Mouse (Mus musculus) cerebellum, postnatal 10 days (tissue): ENCODE measurements at regions not wholly inside any gene's neighbourhood (a gene's known extent, or its start where the extent isn't known, plus 50 kb on each side); places are given as distances from the start of the nearest gene placed in this dataset.

Experiments
- DNase-seq, 2 experiments: peaks; one replicate each; pipeline ENCODE4 v3.0.0; 2021; ENCODE audit warnings: mixed read lengths in 2 of 2

- no peak for DNase-seq
Measured at GRCm38 (mm10) chr10:56598191-56598590, 221.1 kb downstream of the Gja1 start.

GRCm38 (mm10) chr10:56599923-56600322 lies 222.8 kb downstream of the Gja1 start:
- no peak for DNase-seq

DNA sequence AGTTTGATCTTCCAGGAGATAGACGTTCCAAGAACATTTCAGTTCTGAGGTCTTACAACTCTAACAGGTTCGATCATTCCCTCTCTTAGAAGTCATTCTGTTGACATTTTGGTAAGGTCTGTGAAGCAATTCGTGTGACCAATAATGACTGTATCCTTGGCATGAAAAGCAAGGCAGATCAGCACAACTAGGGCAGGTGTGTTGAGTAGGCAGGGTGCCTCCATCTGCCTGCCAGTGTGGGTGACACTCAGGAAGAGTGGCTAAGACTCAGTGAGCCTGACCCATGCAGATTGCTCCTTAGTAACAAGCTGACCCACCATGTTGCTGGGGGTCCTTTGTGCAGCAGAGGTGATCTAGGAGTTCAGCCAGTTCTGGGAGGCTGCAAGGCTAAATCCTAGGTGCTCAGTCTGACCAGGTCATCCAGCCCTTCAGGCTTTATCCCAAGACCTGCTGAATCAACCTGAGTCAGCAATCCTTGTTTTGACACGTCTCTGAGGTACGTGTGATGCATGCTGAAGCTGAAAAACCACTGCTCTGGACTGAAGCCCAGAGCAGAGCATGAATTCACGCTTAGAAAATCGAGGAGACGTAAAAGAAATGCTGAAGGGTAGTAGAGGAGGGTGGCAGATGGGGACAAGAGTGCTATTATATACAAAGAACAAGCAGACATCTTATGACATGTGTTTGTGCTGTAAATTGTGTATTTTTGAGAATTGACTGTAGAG lies 234.6 kb downstream of the Gja1 start:
- DNase-seq = peak; percentile 19 to 28

DNA sequence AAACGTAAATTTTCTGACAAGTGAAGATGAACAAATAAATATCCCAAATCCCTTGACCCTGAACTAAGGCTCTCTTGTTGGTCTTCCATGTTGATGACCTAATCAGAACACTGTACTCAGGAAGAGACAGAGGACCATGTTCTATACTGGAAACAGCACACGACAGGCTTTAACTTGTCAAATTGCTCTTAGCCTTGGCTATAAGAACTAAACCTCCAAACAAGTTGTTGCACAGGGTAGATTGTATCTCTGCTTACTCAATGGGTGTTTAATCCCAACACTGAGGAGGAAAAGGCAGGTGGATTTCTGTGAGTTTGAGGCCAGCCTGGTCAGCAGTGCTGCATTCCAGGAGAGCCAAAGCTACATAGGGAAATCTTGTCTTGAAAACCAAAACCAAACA lies 265.5 kb downstream of the Gja1 start:
- no peak for DNase-seq

DNA sequence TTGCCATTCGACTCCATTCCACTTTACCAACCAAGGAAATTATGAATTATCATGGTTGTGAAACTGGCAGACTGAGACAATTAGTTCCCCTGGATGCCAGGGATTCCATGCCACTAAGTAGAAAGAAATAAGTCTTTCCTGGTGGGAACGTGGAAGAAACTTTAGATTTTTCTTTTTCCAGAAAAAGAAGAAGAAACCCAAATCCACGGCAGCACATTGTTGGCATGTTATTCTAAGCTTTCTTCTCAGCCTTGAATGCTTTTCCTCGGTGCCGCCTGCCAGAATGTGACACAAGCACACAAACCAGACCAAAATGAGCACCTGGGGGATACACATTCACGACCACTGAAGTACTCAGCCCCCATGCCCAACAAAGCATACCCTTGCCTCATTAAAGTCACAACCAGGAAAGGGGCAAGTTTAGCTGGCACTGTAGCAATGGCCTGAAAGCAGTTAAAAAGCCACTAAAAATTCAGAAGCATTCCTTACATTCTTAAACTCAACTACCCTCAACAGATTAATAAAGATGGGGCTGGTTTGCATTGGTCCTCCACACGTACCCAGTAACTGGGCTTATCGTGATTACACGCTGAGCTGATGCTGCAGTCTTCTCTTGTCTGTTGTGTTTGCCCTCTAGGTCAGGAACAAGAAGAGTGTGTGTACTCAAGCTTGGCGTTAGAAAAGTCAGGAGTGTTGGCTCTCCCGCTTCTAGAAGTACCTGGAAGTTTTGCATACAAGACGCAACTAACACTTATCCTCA lies 266.4 kb downstream of the Gja1 start:
- no peak for DNase-seq

DNA sequence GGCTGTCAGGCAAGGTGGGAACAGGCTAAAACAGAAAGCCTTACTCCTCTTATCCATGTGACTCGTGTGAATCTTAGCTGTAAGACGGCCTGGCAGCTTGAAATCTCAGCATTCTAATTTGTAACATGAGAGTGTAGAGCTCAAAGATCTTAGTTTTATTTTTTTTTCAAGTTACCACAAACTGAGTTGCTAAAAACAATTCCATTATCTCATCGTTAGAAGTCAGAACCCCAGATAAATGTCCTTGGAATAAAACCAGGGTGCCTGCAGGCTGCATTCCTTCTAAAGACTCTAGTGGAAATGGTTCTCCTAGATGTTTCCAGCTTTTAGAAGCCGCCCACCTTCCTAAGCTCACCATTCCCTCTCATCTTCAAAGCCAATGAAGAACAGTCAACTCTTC lies 283.4 kb downstream of the Gja1 start:
- no peak for DNase-seq

GRCm38 (mm10) chr10:56673919-56674318 lies 296.8 kb downstream of the Gja1 start:
- DNase-seq = no peak

- no peak for DNase-seq
Measured at GRCm38 (mm10) chr10:56682901-56683300, 305.8 kb downstream of the Gja1 start.

DNA sequence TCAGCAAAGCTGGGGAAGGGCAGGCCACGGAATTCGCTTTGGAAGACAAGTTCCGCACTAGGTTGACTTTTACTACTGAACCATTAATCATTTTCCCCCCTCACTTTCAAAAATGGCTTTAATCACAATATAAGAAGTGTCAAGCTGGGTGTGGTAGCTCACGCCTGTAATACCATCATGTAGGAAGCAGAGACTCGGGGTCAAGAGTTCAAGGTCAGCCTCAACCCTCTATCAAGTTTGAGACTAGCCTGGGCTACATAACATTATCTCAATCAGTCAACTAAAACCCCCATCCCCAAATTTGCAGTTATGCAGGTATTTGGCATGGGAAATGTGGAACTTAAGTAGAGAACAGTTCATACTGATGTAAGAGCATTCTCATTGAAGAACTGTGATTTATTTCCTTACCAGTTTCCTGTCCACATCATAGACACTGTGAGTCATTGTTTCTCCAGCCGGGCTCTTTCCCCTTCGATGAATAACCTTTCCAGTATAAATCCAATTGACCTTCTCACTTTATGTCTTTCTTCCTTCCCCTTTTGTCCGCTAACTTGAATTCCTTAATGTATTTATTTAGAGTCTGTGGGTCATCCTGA lies 308.6 kb downstream of the Gja1 start:
- no peak for DNase-seq

DNA sequence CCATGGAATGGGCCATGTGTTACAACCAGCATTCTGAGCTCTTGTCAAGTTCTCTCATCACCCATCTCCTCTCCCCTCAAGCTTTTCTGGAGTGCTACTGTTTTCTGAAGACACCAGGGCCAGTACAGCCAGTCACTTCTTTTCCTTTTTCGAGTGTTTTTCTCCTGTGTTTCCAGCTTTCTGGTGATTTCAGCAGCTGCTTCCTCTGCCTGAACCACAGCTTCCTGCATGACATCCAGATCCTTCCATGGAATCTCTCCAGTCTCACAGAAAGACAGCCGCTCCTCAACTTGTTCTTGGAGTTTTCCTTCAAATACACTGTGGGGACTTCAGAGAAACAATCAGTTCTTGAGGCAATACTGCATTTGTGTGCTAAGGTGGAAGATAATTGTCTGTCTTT lies 314.3 kb downstream of the Gja1 start:
- no peak for DNase-seq

DNA sequence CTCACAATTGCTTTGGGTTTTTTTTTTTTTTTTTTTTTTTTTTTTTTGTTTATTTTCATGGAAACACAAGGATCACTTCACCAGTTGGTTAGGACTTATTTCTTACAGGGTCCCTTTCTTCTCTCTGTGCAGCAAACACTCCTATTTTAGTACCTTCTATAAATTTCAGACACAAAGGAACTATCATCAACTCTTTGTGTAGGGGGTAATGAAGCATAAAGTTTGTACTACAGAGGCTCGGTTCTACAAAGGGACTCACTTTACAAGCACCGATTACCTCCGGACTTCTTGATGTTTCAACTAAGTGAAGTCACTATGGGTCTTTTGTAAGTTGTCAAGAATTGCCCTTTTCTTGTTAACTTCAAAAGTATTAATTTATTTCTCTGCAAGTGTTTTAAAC lies 318.0 kb downstream of the Gja1 start:
- no peak for DNase-seq

DNA sequence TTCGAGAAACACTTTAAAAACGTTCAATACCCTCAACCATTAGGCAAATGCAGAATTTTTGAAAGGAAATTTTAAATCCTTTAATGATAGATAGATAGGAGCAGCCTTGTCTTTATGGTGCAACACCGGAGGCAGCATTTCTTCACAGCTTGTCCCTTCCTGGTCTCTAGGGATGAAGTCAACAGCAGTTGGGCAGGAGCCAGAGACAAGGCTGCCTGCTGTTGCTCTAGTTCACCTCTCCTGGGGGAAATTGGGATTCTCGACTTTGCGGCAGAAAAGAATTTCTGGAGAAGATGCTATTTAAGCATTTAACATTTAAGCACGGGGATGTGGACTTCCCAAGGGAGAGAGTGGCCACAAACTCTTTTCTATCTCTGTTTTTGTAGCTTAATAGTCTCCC lies 323.0 kb downstream of the Gja1 start:
- DNase-seq = peak; percentile 13 to 14

- DNase-seq = peak in 1 of 2 experiments; percentile 8
Measured at GRCm38 (mm10) chr10:56708411-56708810, 331.3 kb downstream of the Gja1 start.

DNA sequence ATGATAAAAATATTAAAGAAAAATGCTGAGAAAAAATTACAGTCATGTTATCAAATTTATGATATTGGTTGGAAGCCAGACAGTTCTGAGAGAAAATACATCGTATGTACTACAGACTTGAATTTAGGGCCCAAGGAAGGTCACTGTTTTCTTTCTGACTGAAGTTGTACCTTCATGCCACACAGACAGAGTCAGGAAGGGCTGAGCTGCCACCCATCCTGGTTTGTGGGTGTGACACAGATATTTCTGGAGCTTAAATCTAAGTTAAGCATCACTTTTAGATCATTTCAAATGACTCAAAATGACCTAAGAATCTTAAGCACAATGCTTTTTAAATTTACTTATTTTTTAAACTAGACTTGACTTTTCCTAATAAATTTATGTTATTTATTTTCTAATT lies 331.8 kb downstream of the Gja1 start:
- no peak for DNase-seq

DNA sequence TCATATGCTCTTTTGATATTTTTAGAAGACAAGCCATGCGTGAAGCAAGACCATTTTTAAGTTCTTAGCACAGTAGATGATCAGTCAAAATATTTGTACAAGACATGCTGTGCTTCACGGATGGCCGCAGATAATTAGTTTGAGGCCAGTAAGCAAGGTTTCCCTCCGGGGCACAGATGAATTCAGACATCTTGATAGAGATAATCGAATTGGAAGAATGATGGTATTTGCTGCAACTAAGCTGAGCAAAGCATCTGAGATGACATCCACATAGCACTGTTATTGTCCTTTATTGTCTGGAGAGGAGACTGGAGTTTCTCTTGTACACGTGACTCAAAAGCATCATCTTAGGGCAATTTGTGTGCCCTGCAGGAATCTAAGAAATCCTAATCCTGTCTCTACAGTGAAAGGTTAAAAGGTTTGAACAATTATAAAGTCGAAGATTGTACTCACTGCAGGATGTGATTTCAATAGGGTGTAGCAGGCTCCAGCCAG lies 335.5 kb downstream of the Gja1 start:
- peak; percentile 16 to 32 for DNase-seq

DNA sequence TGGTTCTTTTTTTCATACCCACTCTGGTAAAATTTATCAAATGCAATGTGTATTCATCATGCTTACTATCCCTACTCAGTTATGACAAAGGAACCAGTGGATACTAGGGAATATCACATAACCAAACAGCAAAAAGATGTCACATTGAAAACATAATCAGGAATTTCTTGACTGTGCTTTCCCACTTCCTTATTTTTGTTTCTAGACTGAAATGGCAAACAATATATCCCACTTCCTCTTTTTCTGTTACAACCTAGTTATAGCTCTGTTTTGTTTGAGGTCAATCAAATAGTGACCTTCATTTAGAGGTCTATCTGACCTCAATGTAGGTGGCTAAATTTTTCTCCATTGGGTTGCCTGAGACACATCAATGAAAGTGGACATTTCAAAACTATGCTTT lies 359.9 kb downstream of the Gja1 start:
- DNase-seq = no peak

DNA sequence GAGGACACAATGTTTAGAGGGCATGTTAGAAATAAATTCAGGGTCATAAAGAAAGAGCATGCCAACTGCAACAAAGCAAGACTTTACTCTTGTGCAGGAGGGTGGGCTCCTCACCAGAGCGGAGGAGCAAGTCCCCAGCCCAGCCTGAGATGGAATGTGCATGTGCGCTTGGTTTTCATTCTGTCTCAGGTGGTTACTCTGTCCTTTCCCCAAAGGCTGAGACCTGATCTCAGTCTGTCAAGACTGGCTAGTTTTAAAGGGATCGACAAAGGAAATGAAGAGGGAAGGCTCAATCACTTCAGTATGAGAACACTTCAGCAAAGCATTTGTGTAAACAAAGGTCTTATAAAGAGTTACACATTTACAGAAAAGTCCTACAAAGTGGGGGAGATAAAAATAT lies 362.5 kb downstream of the Gja1 start:
- DNase-seq = no peak

GRCm38 (mm10) chr10:56752134-56752533 lies 375.0 kb downstream of the Gja1 start:
- no peak for DNase-seq

DNA sequence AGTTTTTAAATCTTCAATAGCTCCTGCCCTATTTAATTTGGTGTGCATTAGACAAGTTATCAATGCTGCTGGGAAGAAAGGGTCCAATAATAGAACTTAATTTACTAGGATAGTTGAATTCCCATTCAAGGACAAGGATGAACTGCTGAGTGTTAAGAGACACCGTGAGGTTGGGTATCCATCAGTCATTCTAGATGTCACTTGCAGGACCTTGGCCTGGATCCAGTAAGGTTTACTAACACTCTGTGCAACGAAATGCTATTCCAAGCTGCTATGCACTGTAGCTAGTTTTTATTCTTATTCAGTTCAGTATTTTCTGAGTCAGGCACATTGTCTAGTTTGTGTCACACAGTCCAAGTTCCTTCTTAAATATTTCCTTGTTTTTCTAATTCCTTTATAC lies 376.4 kb downstream of the Gja1 start:
- DNase-seq = peak in 1 of 2 experiments; percentile 6

GRCm38 (mm10) chr10:56754546-56755175 lies 377.5 kb downstream of the Gja1 start:
- DNase-seq = peak; percentile 1 to 4

GRCm38 (mm10) chr10:56770629-56771028 lies 393.5 kb downstream of the Gja1 start:
- no peak for DNase-seq

GRCm38 (mm10) chr10:56782265-56782664 lies 405.1 kb downstream of the Gja1 start:
- no peak for DNase-seq

DNA sequence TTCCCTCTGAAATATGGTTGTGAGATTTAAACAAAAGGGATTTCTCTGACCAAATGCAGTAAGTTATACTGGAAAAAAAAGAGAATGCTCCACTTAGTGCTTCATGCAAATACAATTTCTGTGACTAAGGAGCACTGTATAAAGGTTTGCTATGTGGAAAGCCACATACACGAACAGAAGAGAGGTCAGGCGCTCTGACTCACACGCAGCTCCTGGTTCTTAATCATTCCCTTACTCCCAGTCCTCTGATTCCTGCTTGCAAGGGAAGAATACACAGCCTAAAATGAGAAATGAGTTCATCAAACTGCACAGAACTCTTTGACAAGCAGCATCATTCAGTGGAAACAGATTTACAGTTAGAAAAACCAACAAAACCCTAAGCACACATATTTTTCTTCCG lies 406.8 kb downstream of the Gja1 start:
- no peak for DNase-seq
